Mouse (Mus musculus) olfactory bulb, adult 2 months (tissue): ENCODE measurements at regions not wholly inside any gene's neighbourhood (a gene's known extent, or its start where the extent isn't known, plus 50 kb on each side); places are given as distances from the start of the nearest gene placed in this dataset.

Experiments
- CTCF ChIP-seq: fragments of 200-500 bp; IDR thresholded peaks from 2 replicates; pipeline ENCODE4 v1.5.1; 2012; ENCODE audit warnings: low read depth, mild to moderate bottlenecking, low read length, moderate library complexity; ENCODE audit not compliant: insufficient read depth
- POLR2A ChIP-seq: fragments of 200-500 bp; IDR thresholded peaks from 2 replicates; pipeline ENCODE4 v1.6.1; 2012; ENCODE audit warnings: mild to moderate bottlenecking, low read depth, low read length, moderate library complexity; ENCODE audit not compliant: insufficient read depth

DNA sequence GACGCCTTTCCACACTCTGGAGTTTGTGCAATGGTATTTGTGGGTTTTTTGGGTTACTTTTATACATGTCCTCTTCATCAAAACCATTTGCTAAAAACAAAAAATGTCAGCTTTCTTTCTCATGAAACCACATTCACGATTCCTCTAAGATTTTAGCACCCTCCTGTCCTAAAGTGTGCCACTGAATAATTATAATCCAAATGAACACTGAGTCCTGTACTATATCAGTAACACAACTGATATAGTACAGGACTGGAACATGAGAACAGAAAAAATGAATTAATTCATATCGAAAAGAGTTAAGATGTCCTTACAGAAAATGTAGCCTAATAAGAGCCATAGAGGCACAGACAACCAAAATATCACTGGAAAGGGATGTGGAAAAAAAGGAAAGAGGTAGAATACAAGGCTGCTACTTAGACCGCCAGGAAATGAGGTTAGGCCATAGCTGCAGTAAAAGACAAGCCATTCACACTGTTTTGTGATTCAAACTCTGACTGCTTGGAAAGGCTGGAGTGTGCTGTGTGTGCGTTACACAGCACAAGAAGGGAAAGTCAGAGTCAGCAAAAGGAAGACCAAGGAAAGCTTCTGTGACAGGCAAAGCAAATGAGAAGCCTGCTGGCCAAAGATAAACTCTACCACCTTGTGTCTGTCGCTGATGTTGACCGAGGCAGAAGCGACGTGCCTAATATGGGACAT lies 329.3 kb upstream of the Gm11146 start:
- TF ChIP-seq CTCF (no peak), POLR2A (no peak)
